Mouse (Mus musculus) liver, embryonic 11.5 days (tissue): ENCODE measurements around the gene Gm9844. TPM values are rescaled to one million over a fixed set of nuclear protein-coding genes. Genes with fewer than 3 reads are reported as not detected.
A peak's percentile ranks its signal among the peaks of the same experiment; 100 is the strongest.
"Not testable (repeated sequence)": the region's sequence is repeated elsewhere in the genome, so short reads cannot be mapped to it uniquely, and the experiment has no call there.

Source experiments
- ATAC-seq: fragments of 200-750 bp; cut with Nextera tagmentation; replicated peaks from 2 replicates; pipeline ENCODE4 v1.8.0; 2017; ENCODE audit warnings: moderate number of reproducible peaks, mild to moderate bottlenecking, moderate TSS enrichment, moderate library complexity; ENCODE audit not compliant: low FRiP score
- DNase-seq: peaks from one replicate; pipeline ENCODE4 v3.0.0-alpha.2; 2017; ENCODE audit warnings: low spot score
- H3K27ac ChIP-seq: fragments of 300-500 bp; sonication (generic); 2 replicates; pipeline ENCODE4 v1.5.1; 2014; ENCODE audit warnings: mild to moderate bottlenecking, low read depth, low read length, control low read depth
- H3K27me3 ChIP-seq: fragments of 300-500 bp; sonication (generic); replicated peaks from 2 replicates; pipeline ENCODE4 v1.6.1; 2014; ENCODE audit warnings: low read length, mixed read lengths; ENCODE audit not compliant: control insufficient read depth, insufficient read depth
- H3K36me3 ChIP-seq: fragments of 300-500 bp; sonication (generic); 2 replicates; pipeline ENCODE4 v1.6.1; 2014; ENCODE audit warnings: mild to moderate bottlenecking, low read length, moderate library complexity, mixed read lengths; ENCODE audit not compliant: control insufficient read depth, insufficient read depth
- H3K4me1 ChIP-seq: fragments of 300-500 bp; sonication (generic); replicated peaks from 2 replicates; pipeline ENCODE4 v1.6.1; 2014; ENCODE audit warnings: low read length, mixed read lengths; ENCODE audit not compliant: control insufficient read depth, insufficient read depth
- H3K4me2 ChIP-seq: fragments of 300-500 bp; sonication (generic); 2 replicates; pipeline ENCODE4 v1.6.1; 2014; ENCODE audit warnings: mild to moderate bottlenecking, control low read depth, moderate library complexity
- H3K4me3 ChIP-seq: fragments of 300-500 bp; sonication (generic); 2 replicates; pipeline ENCODE4 v1.5.1; 2014; ENCODE audit warnings: low read depth, low read length, control low read depth
- H3K9ac ChIP-seq: fragments of 300-500 bp; sonication (generic); 2 replicates; pipeline ENCODE4 v1.6.1; 2014; ENCODE audit warnings: low read depth, low read length, control low read depth
- H3K9me3 ChIP-seq: fragments of 300-500 bp; sonication (generic); 2 replicates; pipeline ENCODE4 v1.6.1; 2016; ENCODE audit warnings: low read length, inconsistent platforms, mixed read lengths; ENCODE audit not compliant: control insufficient read depth
- WGBS: fragments of 180-500 bp; shearing (Covaris S2); extraction: QIAGEN DNeasy Blood & Tissue Kit; methylation state at CpG from one replicate; pipeline ENCODE4 v1.1.7; 2014; 5-methylcytosine and 5-hydroxymethylcytosine counted together
- polyA plus RNA-seq: library from polyadenylated mRNA; unstranded; fragments of >200 nt; fragmentation: Nextera tagmentation; extraction: Ambion mirVana; gene quantifications from 2 replicates; pipeline ENCODE4 v1.2.1, GENCODE M21; 2014

Gene Gm9844
- polyA plus RNA-seq = 5.0 and 5.8 TPM in 2 replicates

- WGBS = 83% methylated on average over 7 of the region's 7 CpGs
- DNase-seq (no peak), ATAC-seq (no peak)
- Histone ChIP-seq H3K27me3 (no peaks in the 10 kb centered on the region), H3K4me1 (peaks cover 10% of the 10 kb centered on the region), H3K9me3 (no peaks in the 10 kb centered on the region), H3K4me2 (no peak within 1 kb of the TSS), H3K4me3 (no peak within 1 kb of the TSS), H3K9ac (no peak within 1 kb of the TSS), H3K36me3 (no peaks in the 10 kb centered on the region), H3K27ac (no peak within 1 kb of the TSS)
These were observed at the start of gene Gm9844 for GRCm38 (mm10) chr7:24861913-24862312. Gm9844 (plus strand) TSS chr7:24862213.

- H3K27ac ChIP-seq = no peak overlapping the region
- H3K9ac ChIP-seq = no peak overlapping the region
- H3K27me3 ChIP-seq = no peaks in the 10 kb centered on the region
- DNase-seq (peak; percentile 60), ATAC-seq (peak; percentile 61; the same call in 1 of the 2 replicates)
- no peaks in the 10 kb centered on the region for H3K9me3 ChIP-seq
- no peaks in the 10 kb centered on the region for H3K36me3 ChIP-seq
- no peak overlapping the region for H3K4me3 ChIP-seq
- no peaks in the 10 kb centered on the region for H3K4me1 ChIP-seq
- no peak overlapping the region for H3K4me2 ChIP-seq
- 3% methylated on average over 3 of the region's 3 CpGs for WGBS
These were observed 44.5 kb upstream of the Gm9844 start for GRCm38 (mm10) chr7:24817502-24817901.

- no peaks in the 10 kb centered on the region for H3K9me3 ChIP-seq
- ATAC-seq (no peak), DNase-seq (no peak)
- H3K27me3 ChIP-seq = no peaks in the 10 kb centered on the region
- WGBS = 46% methylated on average over 7 of the region's 7 CpGs
- H3K4me1 ChIP-seq = no peaks in the 10 kb centered on the region
- H3K27ac ChIP-seq = no peak overlapping the region
- no peak overlapping the region for H3K4me2 ChIP-seq
- no peaks in the 10 kb centered on the region for H3K36me3 ChIP-seq
- no peak overlapping the region for H3K9ac ChIP-seq
- no peak overlapping the region for H3K4me3 ChIP-seq
These were observed 37.6 kb upstream of the Gm9844 start for GRCm38 (mm10) chr7:24824452-24824851.

- Histone ChIP-seq H3K9ac (no peak overlapping the region), H3K36me3 (no peaks in the 10 kb centered on the region), H3K9me3 (no peaks in the 10 kb centered on the region), H3K27ac (no peak overlapping the region), H3K27me3 (no peaks in the 10 kb centered on the region), H3K4me3 (no peak overlapping the region), H3K4me1 (no peaks in the 10 kb centered on the region), H3K4me2 (no peak overlapping the region)
- DNase-seq (no peak), ATAC-seq (no peak)
- WGBS = 84% methylated on average over 4 of the region's 4 CpGs
These were observed 34.8 kb upstream of the Gm9844 start for GRCm38 (mm10) chr7:24827181-24827580.

GRCm38 (mm10) chr7:24838732-24839409 is 23.1 kb upstream of the Gm9844 start:
- H3K9ac ChIP-seq, H3K27me3 ChIP-seq, DNase-seq, H3K36me3 ChIP-seq, H3K4me2 ChIP-seq, H3K9me3 ChIP-seq, ATAC-seq, H3K4me3 ChIP-seq, H3K27ac ChIP-seq, H3K4me1 ChIP-seq: not testable (repeated sequence)
- WGBS = 63% methylated on average over 11 of the region's 13 CpGs

GRCm38 (mm10) chr7:24839410-24839808 is 22.6 kb upstream of the Gm9844 start:
- ATAC-seq = no peak
- WGBS = 53% methylated on average over 8 of the region's 8 CpGs

GRCm38 (mm10) chr7:24840331-24840730 is 21.7 kb upstream of the Gm9844 start:
- no peak for DNase-seq
- no peak overlapping the region for H3K4me2 ChIP-seq
- 69% methylated on average over 3 of the region's 3 CpGs for WGBS
- no peaks in the 10 kb centered on the region for H3K27me3 ChIP-seq
- no peaks in the 10 kb centered on the region for H3K36me3 ChIP-seq
- no peaks in the 10 kb centered on the region for H3K9me3 ChIP-seq
- no peak overlapping the region for H3K27ac ChIP-seq
- no peak for ATAC-seq
- no peak overlapping the region for H3K4me3 ChIP-seq
- H3K4me1 ChIP-seq = no peaks in the 10 kb centered on the region
- no peak overlapping the region for H3K9ac ChIP-seq

More at GRCm38 (mm10) chr7:24839410-24839808, 22.6 kb upstream of the Gm9844 start:
- Histone ChIP-seq H3K4me2 (no peak overlapping the region), H3K9ac (no peak overlapping the region), H3K4me3 (no peak overlapping the region), H3K27me3 (no peaks in the 10 kb centered on the region), H3K36me3 (no peaks in the 10 kb centered on the region), H3K4me1 (no peaks in the 10 kb centered on the region), H3K27ac (no peak overlapping the region), H3K9me3 (no peaks in the 10 kb centered on the region)
- no peak for DNase-seq

GRCm38 (mm10) chr7:24841009-24841408 is 21.0 kb upstream of the Gm9844 start:
- H3K4me1 ChIP-seq = peaks cover 3% of the 10 kb centered on the region
- H3K9ac ChIP-seq = no peak overlapping the region
- H3K36me3 ChIP-seq = no peaks in the 10 kb centered on the region
- H3K27me3 ChIP-seq = no peaks in the 10 kb centered on the region
- no peak overlapping the region for H3K4me2 ChIP-seq
- H3K9me3 ChIP-seq = no peaks in the 10 kb centered on the region
- DNase-seq (no peak), ATAC-seq (no peak)
- WGBS = 70% methylated on average over 4 of the region's 4 CpGs
- no peak overlapping the region for H3K4me3 ChIP-seq
- no peak overlapping the region for H3K27ac ChIP-seq

- H3K4me3 ChIP-seq = no peak overlapping the region
- H3K36me3 ChIP-seq = no peaks in the 10 kb centered on the region
- no peak overlapping the region for H3K9ac ChIP-seq
- no peaks in the 10 kb centered on the region for H3K27me3 ChIP-seq
- 43% methylated on average over 5 of the region's 5 CpGs for WGBS
- ATAC-seq = no peak
- no peak for DNase-seq
- H3K9me3 ChIP-seq = no peaks in the 10 kb centered on the region
- H3K27ac ChIP-seq = no peak overlapping the region
- H3K4me1 ChIP-seq = peaks cover 12% of the 10 kb centered on the region
- no peak overlapping the region for H3K4me2 ChIP-seq
These were observed 17.9 kb upstream of the Gm9844 start for GRCm38 (mm10) chr7:24844144-24844543.
